Mouse (Mus musculus): ENCODE measurements around the gene Fam208a.

Fam208a gene

DNA sequence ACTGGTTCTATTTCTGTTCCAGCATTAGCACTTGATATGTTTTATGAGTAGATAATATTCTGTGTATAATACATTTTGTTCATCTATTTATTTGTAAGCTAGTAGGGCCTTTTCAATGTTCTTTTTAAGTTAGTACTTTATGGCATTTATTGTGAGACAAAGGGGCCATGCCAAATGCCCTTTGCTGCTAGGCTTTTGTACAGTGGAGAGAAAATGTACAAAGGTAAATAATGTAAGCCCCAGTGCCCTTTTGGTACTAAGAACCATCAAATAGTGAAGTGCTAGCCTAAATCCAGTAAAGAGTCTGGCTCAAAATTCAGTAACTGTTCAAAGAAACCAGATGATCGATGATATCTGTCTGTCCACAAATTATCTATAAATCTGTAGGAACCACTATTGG lies 6.3 kb upstream of the Fam208a start:
- DNase-seq = no peak

DNA sequence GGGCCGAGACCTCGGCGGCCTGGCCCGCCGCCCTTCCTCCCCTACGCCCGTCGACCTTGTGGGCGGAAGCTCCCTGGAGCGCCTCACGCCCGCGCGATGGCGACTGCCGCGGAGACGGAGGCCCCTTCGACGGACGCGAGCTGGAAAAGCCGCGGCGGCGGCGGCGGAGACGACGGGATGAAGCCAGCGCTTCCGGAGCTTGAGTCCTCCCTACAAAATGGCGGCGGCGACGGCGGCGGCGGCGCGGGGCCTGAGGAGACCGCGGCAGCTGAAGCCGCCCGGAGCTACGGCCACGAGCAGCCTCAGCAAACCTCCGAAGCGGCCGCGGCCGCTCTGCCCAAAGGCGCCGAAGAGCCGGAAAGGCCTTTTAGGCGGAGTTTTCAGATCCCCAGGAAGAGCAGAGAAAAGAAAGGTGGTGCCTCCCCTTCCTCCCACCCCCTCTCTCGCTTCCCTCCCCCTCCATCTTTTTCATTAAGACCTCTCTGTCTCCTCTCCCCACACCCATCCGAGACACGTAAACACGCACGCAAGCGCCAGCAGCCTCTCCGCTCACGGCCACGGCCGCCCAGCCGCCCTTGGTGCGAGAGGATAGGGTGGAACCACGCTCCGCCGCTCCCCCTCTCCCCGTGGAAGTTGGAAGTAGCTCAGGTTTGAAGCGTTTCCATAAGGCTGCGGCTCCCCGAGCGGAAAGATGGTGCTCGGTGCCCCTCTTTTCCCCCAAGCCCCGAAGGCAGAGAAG lies 508 bp downstream of the Fam208a start:
- DNase-seq = peak; percentile 91 to 93

DNA sequence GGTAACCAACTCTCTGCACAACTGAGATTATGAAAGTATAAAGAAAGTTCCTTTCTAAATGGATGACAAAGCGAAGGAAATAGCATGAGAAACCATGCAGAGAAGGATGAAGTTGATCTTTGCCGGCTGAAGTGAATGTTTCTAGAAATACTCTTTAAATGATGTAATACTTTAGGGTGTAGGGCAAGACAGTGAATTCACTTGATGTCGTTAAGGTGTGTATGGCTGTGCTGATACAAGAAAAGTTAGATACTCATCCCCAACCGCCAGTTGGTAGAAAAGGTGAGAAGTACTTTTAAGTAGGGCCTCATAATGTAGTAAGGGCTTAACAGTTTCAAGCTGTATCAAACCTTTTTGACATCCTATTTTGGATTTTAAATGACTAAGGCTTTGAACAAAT lies 1.6 kb downstream of the Fam208a start:
- no peak for DNase-seq

DNA sequence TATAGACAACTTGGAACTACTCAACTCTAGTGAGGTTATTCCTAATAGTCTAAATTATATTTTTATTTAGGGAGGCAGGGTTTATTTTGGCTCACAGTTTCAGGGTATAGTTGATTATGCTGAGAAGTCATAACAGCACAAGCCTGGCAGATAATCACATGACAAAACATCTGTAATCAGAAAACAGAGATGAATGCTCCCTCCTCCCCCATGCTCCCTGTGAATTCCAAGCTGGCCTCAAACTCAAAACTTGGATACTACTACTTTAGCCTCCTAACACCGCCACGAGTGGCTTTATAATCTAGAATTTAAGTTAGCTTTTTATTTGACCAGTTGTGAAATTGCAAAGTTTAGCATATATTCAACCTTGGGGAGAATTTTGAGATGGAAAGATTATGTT lies 3.4 kb downstream of the Fam208a start:
- no peak for DNase-seq

DNA sequence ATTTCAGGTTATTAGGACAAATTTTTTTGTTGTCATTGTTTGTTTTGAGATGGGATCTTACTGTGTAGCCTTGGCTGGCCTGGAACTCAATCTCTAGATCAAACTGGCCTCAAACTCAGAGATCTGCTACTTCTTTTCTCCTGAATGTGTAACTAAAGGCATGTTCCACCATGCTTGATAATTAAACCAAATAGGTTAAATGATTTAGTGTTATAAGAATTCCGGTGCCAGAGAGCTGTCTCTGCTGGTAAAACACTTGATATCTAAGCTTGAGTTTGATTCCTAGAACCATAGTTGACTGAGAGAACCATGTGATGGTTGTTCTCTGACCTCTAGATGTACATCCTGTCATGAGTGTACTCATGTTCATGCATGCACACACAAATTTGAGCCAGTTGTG lies 7.5 kb downstream of the Fam208a start:
- DNase-seq = no peak

DNA sequence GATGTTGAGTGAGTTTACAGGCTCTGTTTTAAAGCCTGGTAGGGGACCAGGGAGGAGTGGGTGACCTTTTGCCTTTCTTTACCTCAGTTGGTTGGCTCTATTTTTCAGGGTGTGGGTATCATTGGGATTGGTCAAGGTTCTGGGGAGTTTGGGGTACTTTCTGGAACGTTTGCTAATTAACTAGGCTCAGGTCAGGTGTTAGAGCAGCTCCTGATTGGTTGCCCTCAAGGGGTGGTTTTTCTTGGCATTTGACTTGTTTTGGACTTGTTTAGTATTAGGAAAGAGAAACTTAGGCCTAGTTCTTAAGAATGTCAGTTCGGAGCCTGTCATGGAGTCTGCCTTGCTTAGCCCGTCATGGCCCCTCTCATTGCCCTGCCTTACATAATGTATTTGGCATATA lies 8.2 kb downstream of the Fam208a start:
- DNase-seq = no peak

DNA sequence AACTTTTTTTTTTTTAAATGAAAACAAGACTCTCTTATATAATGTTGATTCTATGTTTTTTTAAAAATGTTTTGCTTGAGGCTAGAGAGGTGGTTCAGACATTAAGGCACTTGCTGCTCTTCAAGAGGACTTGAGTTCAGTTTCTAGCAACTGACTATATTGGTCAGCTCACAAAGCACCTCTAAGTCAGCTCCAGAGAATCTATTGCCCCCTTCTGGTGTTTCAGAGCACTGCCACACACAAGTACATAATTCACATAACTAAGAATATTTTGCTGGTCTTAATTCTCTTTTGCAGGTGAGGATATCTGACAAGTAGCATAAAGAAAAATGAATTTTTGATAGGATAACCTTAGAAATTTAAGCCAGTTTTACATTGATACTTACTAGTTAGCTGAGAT lies 12.3 kb downstream of the Fam208a start:
- DNase-seq = peak in 1 of 2 experiments; percentile 21

DNA sequence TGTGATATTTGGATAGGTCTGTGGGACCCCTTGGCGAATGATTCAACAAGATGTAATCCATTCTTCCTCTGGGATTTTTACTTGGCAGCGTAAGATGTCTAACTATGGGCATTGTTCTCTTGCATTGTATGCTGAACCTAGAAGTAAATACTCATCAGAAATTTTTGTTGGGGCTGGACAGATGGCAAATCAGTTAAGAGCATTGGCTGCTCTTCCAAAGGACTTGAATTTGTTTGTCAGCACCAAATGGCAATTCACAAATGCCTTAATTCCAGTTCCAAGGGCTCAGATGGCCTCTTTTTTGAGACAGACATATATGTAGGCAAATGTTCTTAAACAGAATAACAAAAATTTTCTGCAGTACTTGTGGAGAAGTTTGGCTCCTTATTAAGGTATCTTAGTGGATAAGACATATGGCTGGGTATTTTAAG lies 16.2 kb downstream of the Fam208a start:
- DNase-seq = no peak

DNA sequence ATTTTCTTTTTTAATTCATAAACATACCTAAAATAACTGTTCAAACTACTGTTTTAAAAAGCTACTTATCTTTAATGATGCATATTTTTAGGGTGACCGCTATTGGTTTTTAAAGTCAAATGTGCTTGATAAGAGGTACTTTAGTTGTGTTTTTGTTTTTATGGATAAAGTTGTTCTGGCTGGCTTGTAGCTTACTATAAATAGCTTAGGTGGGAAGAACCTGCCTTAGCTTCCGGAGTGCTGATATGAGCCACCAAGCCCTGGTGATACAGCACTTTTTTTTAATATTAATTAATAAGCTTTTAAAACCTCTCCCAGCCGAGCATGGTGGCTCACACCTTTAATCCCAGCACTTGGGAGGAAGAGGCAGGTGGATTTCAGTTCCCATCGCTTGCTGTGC lies 18.3 kb downstream of the Fam208a start:
- no peak for DNase-seq

DNA sequence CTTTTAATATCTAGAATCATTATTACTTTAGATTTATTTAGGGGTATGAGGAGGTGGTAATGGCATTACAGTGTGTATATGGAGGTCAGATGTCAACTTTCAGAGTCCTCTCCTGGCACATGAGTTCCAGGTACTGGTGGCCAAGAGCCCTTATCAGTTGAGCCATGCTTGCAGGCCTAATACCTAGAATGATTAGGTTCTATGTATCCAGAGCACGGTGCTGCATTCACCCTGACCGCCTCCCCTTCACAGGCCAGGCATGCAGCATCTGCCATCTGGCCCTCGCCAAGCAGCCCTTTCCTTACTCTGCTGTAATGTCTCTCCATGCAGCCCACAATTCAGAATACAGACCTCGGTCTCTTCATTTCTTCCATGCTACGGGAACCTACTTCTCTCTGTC lies 62.8 kb downstream of the Fam208a start:
- no peak for DNase-seq

DNA sequence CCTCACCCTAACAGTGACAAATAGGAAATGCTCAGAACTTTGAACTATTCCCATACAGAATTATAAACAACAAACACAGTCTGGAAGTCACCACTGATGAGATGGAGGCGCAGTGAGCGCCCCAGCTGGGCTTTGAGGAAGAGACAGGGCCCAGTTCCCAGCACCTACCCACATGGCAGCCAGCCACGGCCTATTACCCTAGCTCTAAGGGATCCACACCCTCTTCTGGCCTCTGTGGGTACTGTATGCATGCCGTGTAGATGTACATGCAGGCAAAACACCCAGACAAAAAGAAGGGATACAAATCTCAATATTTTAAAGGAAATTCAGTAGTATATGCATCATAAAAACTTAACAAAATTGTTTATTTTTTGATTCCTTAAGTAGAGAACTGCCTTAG lies 64.9 kb downstream of the Fam208a start:
- peak in 1 of 2 experiments; percentile 15 for DNase-seq

DNA sequence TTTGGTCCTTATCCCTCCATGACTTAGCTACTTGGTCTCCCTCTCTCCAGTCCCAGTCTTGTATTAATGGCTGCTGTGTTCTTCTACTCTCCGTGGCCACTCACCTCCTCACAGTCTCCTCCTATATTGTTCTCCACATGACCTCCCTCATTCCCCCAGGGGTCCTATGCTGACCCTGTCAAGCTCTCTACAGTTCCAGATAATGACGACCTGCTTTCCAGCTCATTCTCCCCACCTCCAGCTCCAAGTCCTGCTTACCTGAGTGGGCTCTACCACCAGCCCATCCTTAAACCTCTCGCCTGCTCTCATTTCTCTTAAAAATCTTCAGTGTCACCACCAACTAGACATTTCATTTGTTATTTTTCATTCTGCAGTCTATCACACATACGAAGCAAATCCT lies 72.5 kb downstream of the Fam208a start:
- no peak for DNase-seq

DNA sequence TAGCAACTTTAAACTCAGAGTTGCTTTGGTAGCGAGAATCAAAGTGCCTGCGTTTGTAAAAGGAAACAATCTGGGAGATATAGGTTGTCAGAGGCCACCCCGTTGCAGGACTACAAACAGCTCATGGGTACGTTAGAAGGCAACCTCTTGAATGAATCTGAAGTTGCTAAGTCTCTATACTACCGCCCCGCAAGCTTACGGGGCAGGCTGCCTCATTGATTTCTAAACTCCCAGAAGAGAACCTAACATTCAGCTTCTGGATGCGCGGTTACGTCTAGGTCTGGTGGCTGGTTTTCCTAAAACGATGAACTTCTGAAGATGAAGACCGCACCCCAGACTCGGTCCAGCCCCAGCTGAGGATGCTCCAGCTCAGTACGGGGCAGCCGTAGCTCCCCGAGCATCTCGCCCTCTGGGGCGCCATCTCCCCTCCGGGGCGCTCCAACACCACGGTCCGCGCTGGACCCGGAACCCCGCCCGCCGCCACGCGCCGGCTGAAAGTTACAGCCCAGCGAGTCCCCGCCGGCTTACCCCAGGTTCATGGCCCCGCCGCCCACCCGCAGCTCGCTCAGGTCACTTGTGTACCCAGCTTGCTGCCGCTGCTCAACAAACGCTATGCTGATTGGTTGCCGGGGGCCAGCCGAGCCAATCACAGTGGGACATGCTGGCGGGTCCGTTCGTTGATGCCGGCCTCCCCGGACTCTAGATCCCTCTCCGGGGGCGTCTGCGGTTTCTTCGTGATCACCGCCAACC lies 79.4 kb downstream of the Fam208a start, which contains the start of gene Ccdc66:
TSS of gene Ccdc66 (minus strand) at position 567 of the 750 bp plus-strand sequence.
- DNase-seq = peak; percentile 99 to 100

DNA sequence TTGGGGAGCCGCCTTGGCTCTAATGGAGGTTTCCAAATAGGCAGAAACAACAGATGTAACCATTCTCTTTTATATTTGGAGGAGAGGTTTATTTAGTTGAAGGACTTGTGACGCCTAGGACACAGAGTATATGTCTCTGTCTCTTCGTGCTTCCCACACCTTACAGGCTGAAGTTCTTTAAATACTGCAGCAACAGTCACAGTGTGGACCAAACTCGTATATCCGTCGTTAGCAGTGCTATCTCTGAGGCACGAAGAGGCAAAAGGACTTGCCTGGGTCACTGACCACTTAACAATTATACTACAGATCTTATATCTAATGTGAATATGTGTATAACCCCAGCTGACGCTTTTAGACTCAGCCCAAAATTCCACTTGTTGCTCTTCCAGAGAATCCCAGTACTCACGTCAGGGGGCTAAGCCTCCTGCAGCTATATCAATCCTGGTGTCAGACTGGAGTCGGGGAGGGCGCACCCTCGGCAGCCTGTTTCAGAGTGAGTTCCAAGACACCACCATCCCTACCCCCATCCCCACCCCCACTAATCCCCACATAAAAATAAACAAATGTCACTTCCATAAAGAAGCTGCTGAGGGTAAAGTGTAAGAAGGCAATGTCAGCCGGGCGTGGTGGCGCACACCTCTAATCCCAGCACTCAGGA lies 80.1 kb downstream of the Fam208a start:
- DNase-seq = peak in 1 of 2 experiments; percentile 20

DNA sequence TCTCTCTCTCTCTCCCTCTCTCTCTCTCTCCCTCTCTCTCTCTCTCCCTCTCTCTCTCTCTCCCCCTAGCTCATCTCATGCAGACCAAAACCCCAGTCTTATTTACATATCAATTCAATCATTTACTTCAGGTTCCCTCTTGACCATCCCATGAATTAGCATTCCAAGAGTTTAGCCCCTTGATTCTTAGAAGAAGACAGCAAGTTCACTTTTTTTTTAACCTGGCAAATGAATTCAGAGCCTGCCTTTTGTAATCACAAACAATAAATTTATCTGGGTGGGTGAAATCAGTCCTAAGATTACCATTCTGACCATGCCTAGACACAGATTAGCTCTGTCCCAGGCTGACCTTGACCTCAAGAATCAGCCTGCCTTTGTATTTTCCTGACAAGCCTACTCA lies 95.9 kb downstream of the Fam208a start:
- no peak for DNase-seq

All from cerebellum, postnatal 25 days (tissue).